Mouse (Mus musculus) liver, embryonic 11.5 days (tissue): Measurements from ENCODE around the gene Zfp174. TPM values are rescaled to one million over a fixed set of nuclear protein-coding genes. Genes with fewer than 3 reads are reported as not detected.
"Not testable (repeated sequence)": the region's sequence is repeated elsewhere in the genome, so short reads cannot be mapped to it uniquely, and the experiment has no call there.

Experiments used
- ATAC-seq: fragments of 200-750 bp; cut with Nextera tagmentation; replicated peaks from 2 replicates; pipeline ENCODE4 v1.8.0; 2017; ENCODE audit warnings: moderate number of reproducible peaks, mild to moderate bottlenecking, moderate TSS enrichment, moderate library complexity; ENCODE audit not compliant: low FRiP score
- DNase-seq: peaks from one replicate; pipeline ENCODE4 v3.0.0-alpha.2; 2017; ENCODE audit warnings: low spot score
- H3K27ac ChIP-seq: fragments of 300-500 bp; sonication (generic); 2 replicates; pipeline ENCODE4 v1.5.1; 2014; ENCODE audit warnings: mild to moderate bottlenecking, low read depth, low read length, control low read depth
- H3K27me3 ChIP-seq: fragments of 300-500 bp; sonication (generic); replicated peaks from 2 replicates; pipeline ENCODE4 v1.6.1; 2014; ENCODE audit warnings: low read length, mixed read lengths; ENCODE audit not compliant: control insufficient read depth, insufficient read depth
- H3K36me3 ChIP-seq: fragments of 300-500 bp; sonication (generic); 2 replicates; pipeline ENCODE4 v1.6.1; 2014; ENCODE audit warnings: mild to moderate bottlenecking, low read length, moderate library complexity, mixed read lengths; ENCODE audit not compliant: control insufficient read depth, insufficient read depth
- H3K4me1 ChIP-seq: fragments of 300-500 bp; sonication (generic); replicated peaks from 2 replicates; pipeline ENCODE4 v1.6.1; 2014; ENCODE audit warnings: low read length, mixed read lengths; ENCODE audit not compliant: control insufficient read depth, insufficient read depth
- H3K4me2 ChIP-seq: fragments of 300-500 bp; sonication (generic); 2 replicates; pipeline ENCODE4 v1.6.1; 2014; ENCODE audit warnings: mild to moderate bottlenecking, control low read depth, moderate library complexity
- H3K4me3 ChIP-seq: fragments of 300-500 bp; sonication (generic); 2 replicates; pipeline ENCODE4 v1.5.1; 2014; ENCODE audit warnings: low read depth, low read length, control low read depth
- H3K9ac ChIP-seq: fragments of 300-500 bp; sonication (generic); 2 replicates; pipeline ENCODE4 v1.6.1; 2014; ENCODE audit warnings: low read depth, low read length, control low read depth
- H3K9me3 ChIP-seq: fragments of 300-500 bp; sonication (generic); 2 replicates; pipeline ENCODE4 v1.6.1; 2016; ENCODE audit warnings: low read length, inconsistent platforms, mixed read lengths; ENCODE audit not compliant: control insufficient read depth
- WGBS: fragments of 180-500 bp; shearing (Covaris S2); extraction: QIAGEN DNeasy Blood & Tissue Kit; methylation state at CpG from one replicate; pipeline ENCODE4 v1.1.7; 2014; 5-methylcytosine and 5-hydroxymethylcytosine counted together
- polyA plus RNA-seq: library from polyadenylated mRNA; unstranded; fragments of >200 nt; fragmentation: Nextera tagmentation; extraction: Ambion mirVana; gene quantifications from 2 replicates; pipeline ENCODE4 v1.2.1, GENCODE M21; 2014

Zfp174 gene
- 0.47 and 0.62 TPM in 2 replicates for polyA plus RNA-seq

DNA sequence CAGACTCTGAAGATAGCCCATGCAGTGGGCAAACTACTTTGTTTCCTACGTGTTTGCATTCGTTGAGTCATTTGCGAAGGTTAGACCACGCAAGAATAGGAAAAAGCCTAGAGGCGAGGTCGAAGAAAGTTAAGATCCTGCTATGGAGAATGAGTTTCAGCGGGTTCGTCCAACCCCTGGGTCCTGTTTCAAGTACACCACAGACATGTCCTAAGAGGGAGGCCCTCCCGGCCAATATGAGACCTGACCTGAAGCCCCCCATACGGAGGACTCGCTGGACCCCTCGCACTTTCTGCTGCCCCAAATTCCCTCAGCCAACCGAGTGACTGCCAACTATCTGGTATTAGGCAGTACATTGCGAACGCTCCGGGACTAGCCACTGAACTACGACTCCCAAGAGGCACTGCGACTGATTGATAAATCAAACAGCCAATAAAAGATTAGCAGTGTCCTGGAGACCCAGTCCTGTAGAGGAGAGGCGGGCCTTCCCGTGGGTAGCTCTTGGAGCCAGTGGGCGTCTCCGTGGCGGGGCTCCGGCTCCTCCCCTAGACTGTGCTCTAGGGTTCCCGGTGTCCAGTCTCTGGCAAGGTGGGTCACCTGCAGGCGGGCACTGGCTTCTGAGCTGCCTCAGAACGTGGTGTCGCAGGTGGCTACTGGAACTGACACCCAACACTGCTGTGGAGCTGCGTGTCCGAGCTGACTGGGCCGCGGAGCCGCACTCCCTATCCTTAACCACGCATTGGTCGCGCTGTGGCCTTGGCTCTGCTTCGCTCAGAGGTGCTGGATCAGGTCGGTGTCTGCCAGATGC is at the start of gene Zfp174:
Gene Zfp174 (plus strand): TSS at position 558 of the 808 bp plus-strand sequence.
- H3K4me2 ChIP-seq, result peak within 1 kb of the TSS; percentile 66
- H3K36me3 ChIP-seq, result no peaks in the 10 kb centered on the region
- ATAC-seq (peak; percentile 99), DNase-seq (peak; percentile 89)
- no peaks in the 10 kb centered on the region for H3K27me3 ChIP-seq
- no peak within 1 kb of the TSS for H3K27ac ChIP-seq
- H3K4me1 ChIP-seq, result peaks cover 7% of the 10 kb centered on the region
- peak within 1 kb of the TSS; percentile 73 for H3K4me3 ChIP-seq
- WGBS, result 3% methylated on average over 38 of the region's 38 CpGs
- H3K9me3 ChIP-seq, result no peaks in the 10 kb centered on the region
- peak within 1 kb of the TSS; percentile 77 for H3K9ac ChIP-seq

DNA sequence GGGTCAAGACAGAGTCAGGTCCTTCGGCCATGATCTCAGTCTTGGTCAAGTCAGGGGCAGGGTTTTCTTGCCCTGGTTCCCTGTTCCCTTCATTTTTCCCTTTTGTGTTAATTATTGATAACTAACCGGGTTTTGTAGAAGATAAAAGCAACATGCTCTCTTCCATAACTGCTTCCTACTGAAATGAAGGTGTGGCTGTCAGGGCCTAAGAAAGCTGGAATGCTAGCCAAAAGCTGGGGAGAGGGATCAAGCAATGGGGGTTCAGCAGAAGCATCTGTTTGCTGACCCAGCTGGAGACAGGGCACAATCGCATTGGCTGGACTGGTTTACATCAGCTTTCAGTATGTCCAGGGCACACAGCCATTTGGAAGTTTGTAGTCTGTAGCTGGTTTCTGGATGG is 38.9 kb upstream of the Zfp174 start:
- H3K9me3 ChIP-seq, result no peaks in the 10 kb centered on the region
- 86% methylated on average over 3 of the region's 3 CpGs for WGBS
- no peaks in the 10 kb centered on the region for H3K27me3 ChIP-seq
- no peak overlapping the region for H3K27ac ChIP-seq
- ATAC-seq, result no peak
- no peaks in the 10 kb centered on the region for H3K4me1 ChIP-seq
- no peak overlapping the region for H3K4me3 ChIP-seq
- H3K9ac ChIP-seq, result no peak overlapping the region
- H3K36me3 ChIP-seq, result no peaks in the 10 kb centered on the region
- no peak for DNase-seq
- no peak overlapping the region for H3K4me2 ChIP-seq

DNA sequence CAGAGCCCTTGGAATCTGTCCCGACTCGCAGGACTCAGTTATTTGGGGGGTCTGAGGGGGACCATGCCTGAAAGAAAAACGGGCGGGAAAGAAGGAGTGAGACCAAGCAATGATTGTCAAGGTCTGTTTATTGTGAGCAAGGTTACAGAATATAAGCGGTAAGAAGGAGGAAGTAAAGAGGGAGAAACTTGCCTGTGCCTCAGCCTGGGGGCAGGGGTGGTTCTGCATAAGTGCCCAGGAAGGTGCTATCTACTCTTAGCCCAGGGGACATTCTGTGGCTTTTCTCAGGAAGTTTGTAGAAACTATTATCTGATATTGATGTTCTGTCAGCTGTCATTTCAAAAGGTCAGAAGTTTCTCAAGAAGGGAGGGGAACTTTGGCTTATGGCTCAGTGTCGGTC is 32.4 kb upstream of the Zfp174 start:
- not testable (repeated sequence) for H3K36me3 ChIP-seq, H3K27ac ChIP-seq, H3K9me3 ChIP-seq, H3K27me3 ChIP-seq, ATAC-seq, DNase-seq, H3K4me3 ChIP-seq, H3K4me1 ChIP-seq, H3K4me2 ChIP-seq, H3K9ac ChIP-seq
- WGBS, result 72% methylated on average over 6 of the region's 6 CpGs

DNA sequence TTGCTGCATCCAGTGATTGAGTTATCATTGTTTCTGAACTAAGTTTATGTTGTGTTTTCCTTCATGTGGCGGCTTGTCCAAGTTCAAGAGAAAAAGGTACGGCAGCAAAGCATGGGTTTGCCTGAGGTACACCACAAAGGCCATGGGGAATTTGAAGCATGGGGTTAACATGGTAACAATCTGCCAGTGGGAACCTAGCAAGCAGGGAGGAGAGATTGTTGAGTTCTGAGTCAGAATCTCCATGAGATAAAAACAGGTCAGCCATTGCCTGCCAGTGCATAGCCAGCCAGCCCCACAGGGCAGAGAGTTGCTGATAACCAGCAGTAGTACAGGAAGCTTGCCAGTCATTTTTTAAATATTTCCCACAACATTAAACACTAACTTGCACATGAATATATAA is 26.9 kb upstream of the Zfp174 start:
- H3K27ac ChIP-seq, result no peak overlapping the region
- no peak overlapping the region for H3K4me2 ChIP-seq
- no peak for DNase-seq
- no peaks in the 10 kb centered on the region for H3K36me3 ChIP-seq
- H3K27me3 ChIP-seq, result no peaks in the 10 kb centered on the region
- H3K4me3 ChIP-seq, result no peak overlapping the region
- H3K9ac ChIP-seq, result no peak overlapping the region
- H3K4me1 ChIP-seq, result no peaks in the 10 kb centered on the region
- WGBS, result 81% methylated on average over 2 of the region's 2 CpGs
- no peaks in the 10 kb centered on the region for H3K9me3 ChIP-seq
- ATAC-seq, result no peak

DNA sequence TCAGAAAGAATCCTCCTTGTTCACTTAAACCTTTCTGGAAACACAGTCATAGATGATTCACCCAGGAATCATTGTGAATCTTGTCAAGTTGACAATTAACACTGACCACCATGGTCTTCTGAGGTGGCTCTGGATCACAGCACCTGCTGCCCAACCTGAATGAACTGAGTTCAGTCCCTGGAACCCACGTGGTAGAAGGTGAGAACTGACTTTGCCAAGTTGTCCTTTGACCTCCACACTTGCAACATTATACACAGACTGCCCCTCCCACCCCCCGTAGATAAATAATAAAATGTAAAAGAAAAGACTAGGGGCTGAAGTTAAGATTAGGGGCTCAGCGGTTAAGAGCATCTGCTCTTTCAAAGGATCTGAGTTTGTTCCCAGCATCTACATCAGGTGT is 19.0 kb upstream of the Zfp174 start:
- WGBS, result 53% methylated on average over 3 of the region's 3 CpGs
- Histone ChIP-seq H3K4me1 (no peaks in the 10 kb centered on the region), H3K36me3 (no peaks in the 10 kb centered on the region), H3K4me3 (no peak overlapping the region), H3K4me2 (no peak overlapping the region), H3K9ac (no peak overlapping the region), H3K9me3 (no peaks in the 10 kb centered on the region), H3K27ac (no peak overlapping the region), H3K27me3 (no peaks in the 10 kb centered on the region)
- ATAC-seq (no peak), DNase-seq (no peak)

DNA sequence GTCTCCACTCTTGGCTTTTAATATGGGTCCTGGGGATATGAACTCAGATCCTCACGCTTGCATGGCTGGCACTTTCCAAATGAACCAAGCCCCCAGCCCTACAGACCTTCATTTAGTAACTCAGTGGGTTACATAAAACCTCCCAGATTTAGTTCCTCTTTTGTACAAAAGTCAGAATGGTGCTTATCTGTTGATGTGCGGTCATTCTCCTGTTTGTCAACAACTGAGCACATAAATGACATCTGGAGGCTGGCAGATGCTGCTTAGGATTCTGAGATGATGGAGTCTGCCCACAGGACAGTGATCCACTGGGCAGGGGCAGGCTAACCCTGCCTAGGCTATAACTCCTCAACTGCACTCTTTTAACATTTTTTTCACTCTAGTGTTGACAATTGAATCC is 17.3 kb upstream of the Zfp174 start:
- H3K36me3 ChIP-seq, result no peaks in the 10 kb centered on the region
- no peaks in the 10 kb centered on the region for H3K9me3 ChIP-seq
- H3K4me3 ChIP-seq, result no peak overlapping the region
- H3K9ac ChIP-seq, result no peak overlapping the region
- H3K4me2 ChIP-seq, result no peak overlapping the region
- no peaks in the 10 kb centered on the region for H3K27me3 ChIP-seq
- ATAC-seq (no peak), DNase-seq (no peak)
- no peaks in the 10 kb centered on the region for H3K4me1 ChIP-seq
- H3K27ac ChIP-seq, result no peak overlapping the region
- 65% methylated on average over 2 of the region's 2 CpGs for WGBS

DNA sequence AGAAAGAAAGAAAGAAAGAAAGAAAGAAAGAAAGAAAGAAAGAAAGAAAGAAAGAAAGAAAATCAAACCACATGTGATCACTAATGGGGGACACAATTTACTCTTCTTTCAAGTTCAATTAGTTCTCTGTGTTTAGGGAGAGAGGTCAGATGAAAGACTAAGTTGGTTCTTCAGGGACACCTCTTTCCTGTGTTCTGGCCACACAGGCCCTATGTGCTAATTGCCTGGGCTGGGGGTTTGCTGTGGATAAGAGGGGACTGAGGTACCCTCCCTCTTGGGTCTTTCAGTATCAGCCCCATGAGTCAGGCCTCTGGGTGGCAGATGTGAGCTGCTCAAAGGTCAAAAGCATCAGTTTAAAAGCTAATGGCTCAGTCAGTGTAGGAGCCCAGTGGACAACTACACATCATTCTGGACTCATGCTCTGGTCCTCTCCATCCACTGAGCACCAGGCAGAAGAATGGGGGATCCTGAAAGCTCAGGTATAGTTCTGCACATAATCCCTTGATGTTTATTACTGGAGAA is 16.4 kb upstream of the Zfp174 start, which contains the start of gene Olfr15:
Gene Olfr15 (plus strand): TSS at position 291 of the 522 bp plus-strand sequence.
- Histone ChIP-seq H3K9me3 (no peaks in the 10 kb centered on the region), H3K36me3 (no peaks in the 10 kb centered on the region), H3K4me2 (no peak within 1 kb of the TSS), H3K27me3 (no peaks in the 10 kb centered on the region), H3K27ac (no peak within 1 kb of the TSS), H3K4me1 (no peaks in the 10 kb centered on the region), H3K9ac (no peak within 1 kb of the TSS), H3K4me3 (no peak within 1 kb of the TSS)
- ATAC-seq (no peak), DNase-seq (no peak)

DNA sequence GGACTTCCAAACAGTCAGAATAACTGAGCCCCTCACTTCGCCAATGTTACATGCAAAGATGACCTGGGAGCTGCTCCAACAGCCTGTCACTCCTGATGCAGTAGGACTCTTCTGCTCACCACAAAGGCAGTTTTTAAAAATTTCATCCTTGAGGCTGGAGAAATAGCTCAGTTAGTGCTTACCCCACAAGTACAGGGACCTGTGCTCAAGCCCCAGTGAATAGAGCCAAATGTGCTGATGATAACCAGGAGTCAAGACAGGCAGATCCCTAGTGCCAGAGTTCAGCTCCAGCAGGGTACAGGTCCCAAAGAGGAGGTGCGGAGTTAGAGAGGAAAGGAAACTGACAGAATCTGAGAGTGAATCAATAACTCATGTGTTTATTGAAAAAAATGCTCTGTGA is 11.6 kb upstream of the Zfp174 start:
- ATAC-seq, result no peak
- Histone ChIP-seq H3K9me3 (no peaks in the 10 kb centered on the region), H3K4me3 (no peak overlapping the region), H3K4me1 (no peaks in the 10 kb centered on the region), H3K27ac (no peak overlapping the region), H3K36me3 (no peaks in the 10 kb centered on the region), H3K4me2 (no peak overlapping the region), H3K9ac (no peak overlapping the region), H3K27me3 (no peaks in the 10 kb centered on the region)
- no peak for DNase-seq
- 82% methylated on average over 2 of the region's 2 CpGs for WGBS
